Mouse (Mus musculus): ENCODE measurements around the gene Armh3.

Gene Armh3

DNA sequence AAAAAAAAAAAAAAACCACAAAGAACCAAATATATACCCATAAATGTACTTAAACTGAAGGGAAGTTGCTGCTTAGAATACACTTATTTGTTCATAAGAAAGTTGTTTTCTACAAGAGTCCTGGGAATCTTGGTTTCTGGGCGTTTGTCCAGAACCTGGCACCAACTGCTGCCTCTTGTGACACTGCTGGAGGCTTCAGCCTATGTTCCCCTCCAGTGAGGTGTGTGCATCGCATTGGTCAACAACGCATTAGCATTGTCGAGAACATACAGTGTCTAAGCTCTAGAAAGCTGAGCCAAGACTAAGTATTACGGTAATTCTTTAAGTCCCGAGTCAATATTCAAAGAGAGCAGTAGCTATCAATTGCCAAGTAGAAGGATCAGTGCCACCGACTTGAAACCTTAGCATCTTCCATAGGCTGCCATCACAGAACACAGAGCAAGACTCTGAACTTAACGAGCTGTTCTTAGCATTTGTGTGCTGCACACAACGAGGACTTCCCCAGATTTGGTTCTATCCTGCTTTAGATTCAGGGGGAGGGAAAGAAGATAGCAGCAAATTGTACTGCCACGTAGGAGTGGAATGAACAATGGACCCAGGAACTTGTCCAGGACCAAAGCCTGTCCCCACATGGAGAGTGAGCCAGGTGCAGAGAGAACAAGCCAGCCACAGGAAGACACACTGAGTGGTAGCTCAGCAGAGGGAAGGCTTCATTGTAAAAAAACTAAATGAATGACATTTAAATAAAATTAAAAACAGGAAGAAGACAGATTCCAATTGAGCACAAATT is 86.9 kb downstream of the Armh3 start:
- no peak for DNase-seq (ENCODE audit: low read depth, low spot score)

DNA sequence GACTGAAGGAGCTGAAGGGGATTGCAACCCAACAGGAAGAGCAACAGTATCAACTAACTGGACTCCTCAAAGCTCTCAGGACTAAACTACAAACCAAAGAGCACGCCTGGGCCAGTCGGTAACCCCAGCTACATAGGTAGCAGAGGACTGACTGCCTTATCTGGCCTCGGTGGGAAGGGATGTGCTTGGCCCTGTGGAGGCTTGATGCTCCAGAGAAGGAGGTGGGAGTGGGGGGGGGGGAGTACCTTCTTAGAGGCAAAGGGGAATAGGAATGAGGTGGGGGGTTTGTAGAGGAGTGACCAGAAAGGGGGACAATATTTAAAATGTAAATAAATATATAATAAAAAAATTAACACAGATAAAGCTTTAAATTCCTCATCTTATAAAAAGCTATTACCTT is 90.0 kb downstream of the Armh3 start:
- no peak for DNase-seq (ENCODE audit: low read depth, low spot score)

DNA sequence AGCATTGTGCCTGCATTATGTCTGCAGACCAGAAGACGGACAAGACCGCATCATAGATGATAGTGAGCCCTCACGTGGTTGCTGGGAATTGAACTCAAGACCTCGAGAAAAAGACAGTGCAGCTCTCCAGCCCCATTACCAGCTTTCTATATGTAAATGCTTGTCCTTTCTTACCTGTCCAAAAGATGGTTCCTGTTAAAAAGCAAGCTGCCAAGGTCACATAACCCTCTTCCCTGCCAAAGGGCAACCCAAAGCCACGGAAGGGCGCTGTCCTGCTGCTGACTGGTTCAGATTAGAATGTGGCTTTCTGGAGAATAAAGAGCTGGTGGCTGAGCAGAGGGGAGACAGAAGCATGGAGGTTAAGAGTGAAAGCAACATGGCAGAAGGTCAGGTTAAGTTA is 90.9 kb downstream of the Armh3 start:
- DNase-seq (ENCODE audit: low read depth, low spot score): peak; percentile 60

- no peak for DNase-seq (ENCODE audit: low read depth, low spot score)
Measured at GRCm38 (mm10) chr19:45903861-45904260, 94.4 kb downstream of the Armh3 start.

DNA sequence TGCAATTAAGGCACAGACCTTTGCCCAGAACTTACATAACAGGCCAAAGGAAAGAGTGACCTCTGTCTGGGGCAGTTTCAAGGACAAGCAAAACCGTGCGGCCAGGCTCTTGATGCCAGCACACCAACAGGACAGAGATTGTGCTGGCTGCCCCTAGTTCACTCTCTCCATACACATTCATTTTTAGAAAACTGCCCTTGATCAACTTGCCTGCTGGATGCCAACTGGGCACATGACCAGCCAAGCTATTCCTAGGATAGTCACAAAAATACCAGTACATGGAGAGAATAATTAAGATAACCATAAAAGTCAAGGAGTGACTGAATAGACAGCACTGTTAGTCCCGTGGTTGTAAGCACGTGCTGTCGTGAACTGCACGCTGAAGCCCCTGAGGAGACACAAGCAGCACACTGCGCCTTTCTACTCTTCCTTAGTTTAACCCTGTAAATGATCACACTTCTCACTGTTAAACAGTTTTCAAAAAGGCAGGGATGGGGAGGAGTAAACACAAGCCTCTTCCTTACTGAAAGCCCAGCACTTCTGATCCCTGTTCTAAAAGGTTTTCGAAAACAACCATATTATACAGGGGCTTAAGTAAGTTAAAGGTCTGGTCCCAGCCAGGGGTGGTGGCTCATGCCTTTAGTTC is 95.8 kb downstream of the Armh3 start:
- DNase-seq (ENCODE audit: low read depth, low spot score): no peak

GRCm38 (mm10) chr19:45900836-45901235 is 97.5 kb downstream of the Armh3 start:
- no peak for DNase-seq (ENCODE audit: low read depth, low spot score)

DNA sequence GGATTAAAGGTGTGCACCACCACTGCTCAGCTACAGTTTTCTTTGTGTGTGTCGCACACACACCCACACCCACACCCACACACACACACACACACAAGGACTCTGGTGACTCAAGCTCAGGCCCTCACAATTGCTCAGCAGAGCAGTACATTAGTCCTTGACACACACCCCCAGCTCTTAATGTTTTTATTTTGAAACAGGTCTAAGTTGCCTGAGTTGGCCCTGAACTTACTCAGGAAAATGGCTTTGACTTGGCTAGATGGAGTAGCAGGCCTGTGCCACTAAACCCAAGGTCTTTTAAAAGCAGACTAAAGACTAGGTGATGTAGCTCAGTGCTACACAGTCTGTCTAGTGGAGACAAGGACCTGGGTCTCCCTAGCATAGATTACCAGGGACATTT is 102.6 kb downstream of the Armh3 start:
- DNase-seq (ENCODE audit: low read depth, low spot score): no peak

- peak; percentile 51 for DNase-seq (ENCODE audit: low read depth, low spot score)
Measured at GRCm38 (mm10) chr19:45882056-45882455, 116.2 kb downstream of the Armh3 start.

DNA sequence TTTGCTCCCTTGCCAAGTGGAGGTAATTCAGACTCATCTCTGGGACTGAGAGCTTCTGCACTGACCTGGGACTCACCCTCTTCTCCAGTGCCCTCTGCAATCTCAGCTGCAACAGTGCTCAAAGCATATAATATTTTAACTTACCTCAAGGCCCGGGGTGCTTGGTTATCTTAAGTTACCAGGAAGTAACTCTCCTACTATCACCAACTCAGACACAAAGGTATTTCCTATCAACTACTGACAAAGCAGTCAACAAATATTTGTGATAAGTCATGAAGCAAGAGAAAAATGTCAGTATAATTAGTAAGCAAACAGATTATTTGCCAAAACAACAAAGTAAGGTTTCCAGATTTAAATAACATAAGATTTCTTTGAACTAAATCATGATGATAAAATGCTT is 125.0 kb downstream of the Armh3 start:
- DNase-seq (ENCODE audit: low read depth, low spot score): no peak

DNA sequence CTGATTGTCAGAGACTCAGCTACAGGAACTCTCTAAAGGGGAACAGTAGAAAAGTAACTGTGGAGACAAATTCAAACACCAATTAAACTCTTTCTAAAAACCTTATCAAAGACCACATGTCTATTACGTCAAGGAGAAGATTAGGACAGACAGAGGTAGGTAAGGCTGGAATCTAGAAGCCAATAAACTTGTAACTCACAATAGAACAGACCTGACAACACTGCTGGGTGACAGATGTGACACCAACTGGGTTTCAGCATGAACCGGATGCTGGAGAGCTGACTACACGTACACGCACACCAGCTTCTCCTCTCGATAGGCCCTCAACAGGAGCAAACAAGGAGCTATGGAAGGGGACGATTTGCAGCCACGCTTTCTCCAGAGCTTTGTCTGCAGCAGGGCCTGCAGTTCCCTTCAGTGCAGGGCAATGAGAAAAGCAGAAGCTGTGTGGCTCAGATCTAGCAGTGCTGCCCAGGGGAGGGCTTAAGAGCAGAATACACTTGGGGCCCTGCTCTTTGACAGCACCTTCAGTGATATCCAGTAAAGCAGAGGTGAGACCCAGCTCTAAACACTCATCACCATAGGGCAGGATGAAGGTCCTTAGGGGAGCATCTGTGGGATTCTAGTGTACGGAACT is 142.9 kb downstream of the Armh3 start:
- DNase-seq (ENCODE audit: low read depth, low spot score): no peak

DNA sequence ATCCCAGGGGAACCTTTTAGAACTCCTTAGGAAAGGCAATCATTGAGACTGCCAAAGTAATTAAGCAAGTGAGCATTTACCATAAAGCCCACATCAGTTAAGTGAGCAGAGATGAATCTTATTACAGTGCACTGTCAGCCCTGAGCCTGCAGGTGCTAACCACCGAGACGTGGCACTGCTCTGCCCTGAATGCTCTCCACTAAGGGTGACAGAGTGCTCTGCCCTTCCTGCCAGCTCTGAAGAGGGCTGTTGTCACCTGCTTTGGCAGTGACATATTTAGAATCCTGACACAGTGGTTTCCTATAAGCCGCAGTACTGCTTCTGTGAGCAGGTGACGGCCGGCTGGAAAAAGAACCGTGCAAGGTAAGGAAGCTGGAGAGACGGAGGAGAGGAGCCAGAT is 143.8 kb downstream of the Armh3 start:
- no peak for DNase-seq (ENCODE audit: low read depth, low spot score)

DNA sequence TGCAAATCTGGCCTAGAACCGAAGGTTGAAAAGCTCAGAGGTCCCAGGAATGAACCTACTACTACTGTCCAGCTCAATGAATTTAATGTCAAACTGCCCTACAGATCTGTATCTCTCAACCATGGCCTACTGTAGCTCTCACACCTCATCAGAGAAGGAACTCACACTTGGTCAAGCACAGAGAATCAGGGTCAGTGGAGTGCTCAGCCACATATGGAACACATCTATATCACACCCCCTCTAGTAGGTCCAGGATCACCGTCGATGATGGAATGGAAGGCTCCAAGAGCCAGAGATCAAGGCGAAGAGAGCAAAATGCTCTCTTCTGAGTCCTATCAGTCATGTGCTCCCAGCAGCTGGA is 150.6 kb downstream of the Armh3 start:
- no peak for DNase-seq (ENCODE audit: low read depth, low spot score)

GRCm38 (mm10) chr19:45847016-45847732 is 151.1 kb downstream of the Armh3 start:
- peak; percentile 32 for DNase-seq (ENCODE audit: low read depth, low spot score)

DNA sequence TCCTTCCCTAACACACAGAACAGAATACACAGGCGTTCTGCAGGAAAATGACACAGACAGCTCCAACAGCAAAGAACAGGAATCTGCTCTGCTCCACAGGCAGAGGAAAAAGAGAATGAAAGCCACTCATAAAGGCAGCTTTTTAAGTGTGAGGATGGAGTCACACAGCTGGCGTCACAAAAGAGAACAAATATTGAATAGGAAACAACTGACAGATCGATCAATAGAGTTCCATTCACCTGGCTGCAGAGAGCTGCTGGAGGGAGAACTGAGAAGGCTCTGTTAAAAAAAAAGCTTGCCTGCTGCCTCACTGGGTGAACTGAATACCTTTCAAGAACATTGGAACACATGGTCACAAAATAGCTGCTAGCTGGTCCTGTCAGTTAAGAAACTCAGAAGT is 154.1 kb downstream of the Armh3 start:
- no peak for DNase-seq (ENCODE audit: low read depth, low spot score)

GRCm38 (mm10) chr19:45843424-45843823 is 154.9 kb downstream of the Armh3 start:
- no peak for DNase-seq (ENCODE audit: low read depth, low spot score)

- DNase-seq (ENCODE audit: low read depth, low spot score): no peak
Measured at GRCm38 (mm10) chr19:45837050-45837994, 161.0 kb downstream of the Armh3 start.

DNA sequence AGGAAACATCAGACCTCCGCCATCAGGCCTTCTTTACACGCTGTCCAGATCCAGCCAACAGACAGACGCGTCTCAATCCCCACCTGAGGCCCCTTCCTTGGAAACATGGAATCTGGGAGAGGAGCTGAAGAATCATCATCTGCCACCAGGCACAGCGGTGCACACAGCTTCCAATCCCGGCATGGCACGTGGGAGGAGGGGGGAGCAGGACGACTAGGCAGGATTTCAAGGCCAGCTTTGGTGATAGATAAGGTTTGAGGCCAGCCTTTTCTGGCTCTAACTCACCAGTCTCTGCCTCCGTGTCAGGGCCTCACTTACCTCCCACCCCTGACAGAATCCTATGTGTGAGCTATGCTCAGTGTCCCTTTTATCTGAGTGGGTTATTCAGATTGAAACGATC is 162.8 kb downstream of the Armh3 start:
- DNase-seq (ENCODE audit: low read depth, low spot score): no peak

- DNase-seq (ENCODE audit: low read depth, low spot score): no peak
Measured at GRCm38 (mm10) chr19:45833665-45834064, 164.6 kb downstream of the Armh3 start.

GRCm38 (mm10) chr19:45830679-45831078 is 167.6 kb downstream of the Armh3 start:
- no peak for DNase-seq (ENCODE audit: low read depth, low spot score)

GRCm38 (mm10) chr19:45827736-45828135 is 170.6 kb downstream of the Armh3 start:
- DNase-seq (ENCODE audit: low read depth, low spot score): peak; percentile 51

- no peak for DNase-seq (ENCODE audit: low read depth, low spot score)
Measured at GRCm38 (mm10) chr19:45827125-45827524, 171.2 kb downstream of the Armh3 start.

All from ZHBTc4 (cell line).